Mouse (Mus musculus) intestine, embryonic 14.5 days (tissue): ENCODE results near the gene Ppp1r35. TPM values are rescaled to one million over a fixed set of nuclear protein-coding genes. Genes with fewer than 3 reads are reported as not detected.
A peak's percentile ranks its signal among the peaks of the same experiment; 100 is the strongest.
"Not testable (repeated sequence)": the region's sequence is repeated elsewhere in the genome, so short reads cannot be mapped to it uniquely, and the experiment has no call there.

Experiments
- ATAC-seq: fragments of 200-750 bp; cut with Nextera tagmentation; replicated peaks from 2 replicates; pipeline ENCODE4 v1.8.0; 2017; ENCODE audit warnings: low read depth, moderate number of reproducible peaks, moderate TSS enrichment, moderate library complexity; ENCODE audit not compliant: low FRiP score, low TSS enrichment
- DNase-seq: peaks from one replicate; pipeline ENCODE4 v3.0.0-alpha.2; 2018; ENCODE audit warnings: low spot score
- H3K27ac ChIP-seq: fragments of 300-500 bp; sonication (generic); 2 replicates; pipeline ENCODE4 v1.5.1; 2014; ENCODE audit warnings: low read depth, mild to moderate bottlenecking, control low read depth
- H3K27me3 ChIP-seq: fragments of 300-500 bp; sonication (generic); replicated peaks from 2 replicates; pipeline ENCODE4 v1.6.1; 2014; ENCODE audit warnings: low read length, control low read depth; ENCODE audit not compliant: control insufficient read depth, insufficient read depth
- H3K36me3 ChIP-seq: fragments of 300-500 bp; sonication (generic); 2 replicates; pipeline ENCODE4 v1.6.1; 2014; ENCODE audit warnings: low read length, control low read depth; ENCODE audit not compliant: control insufficient read depth, insufficient read depth
- H3K4me1 ChIP-seq: fragments of 300-500 bp; sonication (generic); replicated peaks from 2 replicates; pipeline ENCODE4 v1.6.1; 2014; ENCODE audit warnings: low read length, control low read depth, mixed read lengths; ENCODE audit not compliant: control insufficient read depth, insufficient read depth
- H3K4me2 ChIP-seq: fragments of 300-500 bp; sonication (generic); 2 replicates; pipeline ENCODE4 v1.6.1; 2014; ENCODE audit warnings: low read length
- H3K4me3 ChIP-seq: fragments of 300-500 bp; sonication (generic); 2 replicates; pipeline ENCODE4 v1.5.1; 2014; ENCODE audit warnings: low read depth, low read length, control low read depth, mixed read lengths
- H3K9ac ChIP-seq: fragments of 300-500 bp; sonication (generic); 2 replicates; pipeline ENCODE4 v1.6.1; 2014; ENCODE audit warnings: mild to moderate bottlenecking, low read length
- H3K9me3 ChIP-seq: fragments of 300-500 bp; sonication (generic); 2 replicates; pipeline ENCODE4 v1.6.1; 2016; ENCODE audit warnings: low read length, control low read depth; ENCODE audit not compliant: control insufficient read depth
- WGBS: fragments of 180-500 bp; shearing (Covaris S2); extraction: QIAGEN DNeasy Blood & Tissue Kit; methylation state at CpG from one replicate; pipeline ENCODE4 v1.1.7; 2014; 5-methylcytosine and 5-hydroxymethylcytosine counted together
- polyA plus RNA-seq: library from polyadenylated mRNA; unstranded; fragments of >200 nt; fragmentation: Nextera tagmentation; extraction: Ambion mirVana; gene quantifications from 2 replicates; pipeline ENCODE4 v1.2.1, GENCODE M21; 2014

Gene Ppp1r35
- polyA plus RNA-seq, 1 experiment from 2014 or later: 35.4 TPM

DNA sequence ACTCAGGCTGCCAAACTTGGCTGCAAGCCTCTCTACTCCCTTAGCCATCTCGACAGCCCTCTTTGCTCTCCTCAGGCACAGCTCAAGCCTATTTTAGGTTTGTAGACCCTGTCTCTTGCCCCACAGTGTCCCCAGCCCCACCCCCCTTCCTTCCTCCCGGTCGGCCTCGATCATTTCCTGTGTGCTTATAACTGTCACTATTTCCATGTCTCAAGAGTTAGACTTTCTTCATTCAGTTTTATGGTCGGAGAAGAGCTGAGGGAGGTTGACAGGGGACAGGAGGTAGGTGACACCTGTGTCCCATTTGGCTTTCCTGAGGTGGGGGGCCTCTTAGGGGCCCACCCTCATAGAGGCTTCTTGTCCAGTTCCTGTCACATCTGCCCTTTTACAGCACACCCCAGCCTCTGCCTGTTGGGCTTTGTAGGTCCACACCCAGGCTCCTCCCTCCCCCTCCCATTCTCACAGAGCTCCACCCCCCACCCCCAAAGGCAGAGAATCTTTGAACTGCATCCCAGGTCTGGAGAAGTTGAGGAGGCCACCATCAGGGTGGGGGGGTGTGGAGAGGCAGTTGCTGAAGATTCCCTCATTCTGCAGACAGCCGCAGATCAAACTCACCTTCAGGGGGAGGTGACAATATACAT, 29.3 kb upstream of the Ppp1r35 start:
- no peak overlapping the region for H3K9ac ChIP-seq
- DNase-seq (no peak), ATAC-seq (no peak)
- no peaks in the 10 kb centered on the region for H3K9me3 ChIP-seq
- no peaks in the 10 kb centered on the region for H3K27me3 ChIP-seq
- peak overlapping the region; percentile 45; the same call in 1 of the 2 replicates for H3K27ac ChIP-seq
- peak overlapping the region; percentile 8; the same call in 1 of the 2 replicates for H3K4me3 ChIP-seq
- H3K4me1 ChIP-seq: peaks cover 22% of the 10 kb centered on the region
- peaks cover 35% of the 10 kb centered on the region for H3K36me3 ChIP-seq
- peak overlapping the region; percentile 97 for H3K4me2 ChIP-seq
- WGBS: 41% methylated on average over 6 of the region's 6 CpGs

DNA sequence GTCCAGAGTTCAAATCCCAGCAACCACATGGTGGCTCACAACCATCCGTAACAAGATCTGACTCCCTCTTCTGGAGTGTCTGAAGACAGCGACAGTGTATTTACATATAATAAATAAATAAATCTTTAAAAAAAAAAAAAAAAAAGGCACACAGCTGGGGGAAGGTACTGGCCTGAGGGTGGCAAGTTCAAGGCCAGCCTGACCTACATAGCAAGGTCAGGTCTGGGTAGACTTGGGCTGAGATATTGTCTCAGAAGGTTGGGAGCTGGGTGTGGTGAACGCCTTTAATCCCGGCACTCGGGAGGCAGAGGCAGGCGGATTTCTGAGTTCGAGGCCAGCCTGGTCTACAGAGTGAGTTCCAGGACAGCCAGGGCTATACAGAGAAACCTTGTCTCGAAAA, 28.4 kb upstream of the Ppp1r35 start:
- not testable (repeated sequence) for H3K27ac ChIP-seq, H3K27me3 ChIP-seq, ATAC-seq, H3K9ac ChIP-seq, H3K4me3 ChIP-seq, DNase-seq, H3K4me2 ChIP-seq, H3K9me3 ChIP-seq
- WGBS: 97% methylated on average over 6 of the region's 8 CpGs
- peaks cover 22% of the 10 kb centered on the region for H3K4me1 ChIP-seq
- H3K36me3 ChIP-seq: peaks cover 38% of the 10 kb centered on the region

DNA sequence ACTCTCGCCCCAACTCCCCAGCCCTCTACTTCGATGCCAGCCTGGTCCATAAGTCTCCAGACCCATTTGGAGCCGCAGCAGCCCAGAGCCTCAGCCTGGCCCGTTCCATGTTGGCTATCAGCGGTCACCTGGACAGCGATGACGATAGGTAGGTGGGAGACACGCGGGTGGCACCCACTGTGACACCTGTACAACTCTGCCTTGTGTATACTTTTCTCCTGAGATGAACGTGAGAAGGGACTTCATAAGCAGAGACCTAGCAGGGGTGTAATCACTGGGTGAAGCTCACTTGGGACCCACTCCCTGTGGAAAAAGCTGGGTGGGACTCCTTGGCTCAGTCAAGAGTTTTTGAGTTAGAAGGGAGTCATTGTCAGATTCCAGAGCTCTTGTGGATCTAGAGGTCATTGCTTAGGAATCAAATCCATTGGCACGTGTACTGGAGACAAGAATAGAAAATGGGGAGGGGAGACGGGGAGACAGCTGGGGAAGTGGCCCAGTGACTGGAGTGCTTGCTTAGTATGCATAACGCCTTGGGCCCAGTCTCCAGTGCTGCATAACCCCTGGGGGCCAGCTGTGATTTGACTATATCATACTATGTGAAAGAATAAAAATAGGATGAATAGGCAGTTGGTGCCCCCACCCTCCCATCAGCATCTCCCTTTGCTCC, 27.3 kb upstream of the Ppp1r35 start:
- no peaks in the 10 kb centered on the region for H3K27me3 ChIP-seq
- H3K27ac ChIP-seq: no peak overlapping the region
- H3K36me3 ChIP-seq: peaks cover 42% of the 10 kb centered on the region
- no peak overlapping the region for H3K9ac ChIP-seq
- DNase-seq (no peak), ATAC-seq (no peak)
- H3K9me3 ChIP-seq: no peaks in the 10 kb centered on the region
- H3K4me2 ChIP-seq: no peak overlapping the region
- H3K4me1 ChIP-seq: peaks cover 22% of the 10 kb centered on the region
- 92% methylated on average over 13 of the region's 13 CpGs for WGBS
- H3K4me3 ChIP-seq: no peak overlapping the region

DNA sequence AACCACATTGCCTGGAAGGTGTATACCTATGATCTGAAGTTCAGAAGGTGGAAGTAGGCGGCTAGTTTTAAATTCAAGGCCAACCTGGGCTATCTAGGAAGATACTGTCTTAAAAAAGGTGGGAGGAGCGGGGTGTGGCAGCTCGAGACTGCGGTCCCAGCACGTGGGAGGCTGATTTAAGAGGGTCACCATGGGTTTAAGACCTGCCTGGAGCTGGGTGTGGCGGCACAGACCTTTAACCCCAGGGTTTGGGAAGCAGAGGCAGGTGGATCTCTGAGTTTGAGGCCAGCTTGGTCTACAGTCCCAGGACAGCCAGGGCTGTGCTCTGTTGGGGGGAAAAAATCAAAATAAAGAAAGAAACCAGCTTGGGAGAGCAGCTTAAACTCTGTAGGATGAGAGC, 26.7 kb upstream of the Ppp1r35 start:
- Histone ChIP-seq H3K4me1 (peaks cover 22% of the 10 kb centered on the region), H3K9ac (no peak overlapping the region), H3K4me3 (no peak overlapping the region), H3K4me2 (no peak overlapping the region), H3K36me3 (peaks cover 47% of the 10 kb centered on the region), H3K9me3 (no peaks in the 10 kb centered on the region), H3K27ac (no peak overlapping the region), H3K27me3 (no peaks in the 10 kb centered on the region)
- ATAC-seq (no peak), DNase-seq (no peak)
- 88% methylated on average over 6 of the region's 6 CpGs for WGBS

DNA sequence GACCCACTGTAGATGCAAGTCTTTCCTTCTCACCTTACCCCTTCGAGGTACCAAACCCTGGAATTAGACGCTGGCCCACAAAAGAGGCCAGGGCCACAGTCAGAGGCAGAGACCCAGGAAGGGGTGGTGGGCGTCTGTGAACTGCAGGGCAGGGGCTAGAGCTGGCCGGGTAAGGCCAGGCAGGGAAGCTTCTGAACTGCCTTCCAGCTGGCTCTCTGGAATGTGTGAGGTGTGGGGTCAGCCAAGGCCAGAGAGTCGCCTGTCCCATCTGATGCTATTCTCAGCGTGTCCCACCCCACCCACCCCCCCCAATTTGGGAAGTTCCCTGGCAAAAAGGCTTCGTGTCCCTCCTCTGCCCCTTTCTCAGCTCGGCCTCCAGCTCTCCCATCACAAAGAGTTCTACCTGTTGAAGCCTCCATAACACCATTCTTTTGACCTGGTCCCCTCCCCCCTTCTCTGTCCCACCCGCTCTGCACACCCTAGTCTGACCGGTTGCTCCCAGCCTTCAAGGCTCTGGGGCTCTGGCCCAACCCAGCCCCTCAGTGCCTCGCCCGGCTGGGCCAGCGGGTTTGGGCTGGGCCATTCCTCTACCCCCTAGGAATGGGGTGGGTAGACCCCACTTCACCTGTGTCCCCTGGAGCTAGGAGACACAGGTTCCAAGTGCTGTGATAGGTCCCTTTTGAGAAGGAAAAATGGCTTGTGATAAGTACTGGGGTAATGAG, 25.4 kb upstream of the Ppp1r35 start:
- no peak for DNase-seq
- Histone ChIP-seq H3K27me3 (no peaks in the 10 kb centered on the region), H3K4me2 (no peak overlapping the region), H3K9ac (no peak overlapping the region), H3K4me3 (no peak overlapping the region), H3K9me3 (no peaks in the 10 kb centered on the region), H3K4me1 (peaks cover 14% of the 10 kb centered on the region), H3K27ac (no peak overlapping the region), H3K36me3 (peaks cover 57% of the 10 kb centered on the region)
- no peak for ATAC-seq
- WGBS: 71% methylated on average over 13 of the region's 13 CpGs

DNA sequence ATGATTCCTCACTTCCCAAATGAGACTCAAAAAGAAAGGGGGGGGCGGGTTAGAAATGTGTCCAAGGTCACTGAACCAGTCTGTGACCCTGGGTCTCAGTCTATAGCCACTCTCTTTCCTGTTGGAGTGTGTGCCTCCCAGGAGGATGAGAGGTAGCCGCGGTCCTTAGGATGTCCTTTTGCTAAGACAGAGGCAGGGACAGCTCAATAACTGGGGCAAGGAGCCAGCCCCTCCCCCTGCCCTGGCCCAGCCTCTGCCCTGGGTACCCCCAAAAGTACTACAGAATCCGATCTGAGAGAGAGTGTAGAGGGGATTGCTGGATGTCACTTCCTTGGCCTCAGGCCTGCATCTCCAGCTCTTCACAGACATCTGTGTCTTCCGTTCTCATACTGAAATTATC, 23.2 kb upstream of the Ppp1r35 start:
- Histone ChIP-seq H3K4me2 (no peak overlapping the region), H3K9ac (no peak overlapping the region), H3K27ac (no peak overlapping the region), H3K36me3 (peaks cover 66% of the 10 kb centered on the region), H3K4me1 (no peaks in the 10 kb centered on the region), H3K4me3 (no peak overlapping the region), H3K27me3 (no peaks in the 10 kb centered on the region), H3K9me3 (no peaks in the 10 kb centered on the region)
- DNase-seq (no peak), ATAC-seq (no peak)
- 90% methylated on average over 5 of the region's 5 CpGs for WGBS

DNA sequence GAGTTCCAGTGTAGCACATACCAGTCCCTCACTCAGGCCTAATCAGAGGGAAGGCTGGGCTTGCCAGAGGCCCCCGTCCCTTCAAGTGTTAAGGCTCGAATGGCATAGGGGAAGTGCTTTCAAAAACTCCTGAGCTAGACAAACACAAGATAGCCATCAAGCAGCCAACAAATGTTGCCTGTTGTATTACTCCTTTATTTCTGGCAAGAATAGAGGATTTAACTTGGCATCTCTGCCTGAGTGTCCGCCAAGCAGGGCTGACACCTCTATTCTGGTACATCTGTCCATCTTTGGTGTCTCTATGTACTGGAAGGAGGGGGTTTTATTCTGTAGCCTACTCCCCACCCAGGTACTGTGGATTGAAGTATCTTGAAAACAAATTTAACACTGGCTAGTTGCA, 22.5 kb upstream of the Ppp1r35 start:
- ATAC-seq: no peak
- no peaks in the 10 kb centered on the region for H3K4me1 ChIP-seq
- 77% methylated on average over 3 of the region's 3 CpGs for WGBS
- DNase-seq: no peak
- H3K4me2 ChIP-seq: no peak overlapping the region
- no peak overlapping the region for H3K4me3 ChIP-seq
- no peaks in the 10 kb centered on the region for H3K27me3 ChIP-seq
- H3K9me3 ChIP-seq: no peaks in the 10 kb centered on the region
- H3K27ac ChIP-seq: no peak overlapping the region
- no peak overlapping the region for H3K9ac ChIP-seq
- peaks cover 64% of the 10 kb centered on the region for H3K36me3 ChIP-seq

DNA sequence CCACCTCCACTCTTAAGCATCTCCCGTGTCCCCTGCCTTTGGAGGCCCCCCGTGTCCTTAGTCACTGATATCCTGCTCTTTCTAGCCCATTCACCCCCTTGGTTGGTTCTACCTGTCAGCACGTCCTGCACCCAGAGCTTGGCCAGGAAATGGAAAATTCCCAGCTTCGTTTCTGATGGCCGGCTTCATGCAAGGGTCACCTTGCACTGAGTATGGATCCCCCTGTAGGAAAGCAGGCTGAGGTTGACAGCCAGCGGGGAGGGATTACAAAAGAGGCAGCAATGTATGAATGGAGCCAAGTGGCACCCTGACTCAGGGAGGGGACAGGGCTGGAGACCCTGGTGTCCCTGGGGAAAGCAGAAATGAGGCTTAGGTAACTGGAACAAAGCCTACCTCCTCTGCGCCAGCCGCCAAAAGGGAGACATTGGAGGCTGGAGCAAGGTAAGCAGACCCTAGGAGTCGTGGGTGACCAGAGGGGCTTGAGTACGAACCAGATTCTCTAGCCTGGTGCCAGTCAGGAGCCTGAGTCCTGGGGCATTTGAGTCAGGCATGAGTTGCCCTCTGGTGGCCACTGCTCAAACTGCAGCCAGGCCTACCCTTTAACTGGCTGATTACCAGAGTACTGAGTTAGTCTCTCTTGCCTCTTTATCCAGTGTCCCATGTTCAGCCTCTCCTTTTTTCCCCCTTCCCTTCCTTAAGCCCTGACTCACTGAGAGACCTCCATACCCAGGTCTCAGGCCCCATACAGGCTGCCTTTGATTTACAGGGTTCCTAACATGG, 21.6 kb upstream of the Ppp1r35 start:
- DNase-seq (peak; percentile 95), ATAC-seq (peak; percentile 36; the same call in 1 of the 2 replicates)
- Histone ChIP-seq H3K9ac (no peak overlapping the region), H3K27ac (no peak overlapping the region), H3K27me3 (no peaks in the 10 kb centered on the region), H3K4me2 (no peak overlapping the region), H3K4me1 (no peaks in the 10 kb centered on the region), H3K9me3 (no peaks in the 10 kb centered on the region), H3K4me3 (no peak overlapping the region), H3K36me3 (peaks cover 55% of the 10 kb centered on the region)
- WGBS: 46% methylated on average over 10 of the region's 10 CpGs
